Mouse (Mus musculus) liver, postnatal 0 days (tissue): ENCODE data around the gene Katna1.

Source experiments
- CTCF ChIP-seq: sonication (generic); IDR thresholded peaks from 2 replicates; pipeline ENCODE4 v1.5.1; 2016; ENCODE audit warnings: antibody characterized with exemption, low read depth
- EP300 ChIP-seq: IDR thresholded peaks from 2 replicates; pipeline ENCODE4 v1.6.1; 2016; ENCODE audit warnings: antibody characterized with exemption, low read depth, mild to moderate bottlenecking

GRCm38 (mm10) chr10:7779751-7780237 is 54.0 kb downstream of the Katna1 start:
- TF ChIP-seq CTCF: no peak
- no peak for TF ChIP-seq EP300
